Mouse (Mus musculus): ENCODE data around the gene Cers6.

DNA sequence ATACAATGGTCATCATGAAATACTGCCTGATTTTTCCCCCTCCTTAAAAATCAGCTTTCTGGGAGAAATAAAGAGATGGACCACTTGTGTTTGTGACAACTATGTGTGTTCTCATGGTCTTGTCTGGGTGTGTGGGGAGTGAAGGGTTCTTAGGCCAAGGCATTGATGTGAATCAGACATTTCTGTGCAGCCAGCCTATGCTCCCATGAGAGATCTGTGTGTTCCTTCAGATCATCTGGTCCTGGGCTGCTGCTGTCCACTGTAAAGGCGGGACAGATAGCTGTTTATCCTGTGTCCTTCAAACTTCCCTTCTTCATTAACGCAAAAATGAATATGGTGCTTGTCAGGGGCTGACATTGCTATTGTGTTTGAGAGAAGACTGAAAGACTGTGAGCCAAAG is 150.6 kb downstream of the Cers6 start:
- TF ChIP-seq CTCF (IDR thresholded peaks at IDR 0.05) (no peak), POLR2A (IDR thresholded peaks at IDR 0.05; ENCODE audit: insufficient read depth, low read depth, low read length) (no peak), EP300 (IDR thresholded peaks at IDR 0.05; ENCODE audit: insufficient read depth, low read depth, low read length) (no peak)
